Comparison of ENCODE assay signal across 21 mouse cellular contexts in the genomic region with DNA sequence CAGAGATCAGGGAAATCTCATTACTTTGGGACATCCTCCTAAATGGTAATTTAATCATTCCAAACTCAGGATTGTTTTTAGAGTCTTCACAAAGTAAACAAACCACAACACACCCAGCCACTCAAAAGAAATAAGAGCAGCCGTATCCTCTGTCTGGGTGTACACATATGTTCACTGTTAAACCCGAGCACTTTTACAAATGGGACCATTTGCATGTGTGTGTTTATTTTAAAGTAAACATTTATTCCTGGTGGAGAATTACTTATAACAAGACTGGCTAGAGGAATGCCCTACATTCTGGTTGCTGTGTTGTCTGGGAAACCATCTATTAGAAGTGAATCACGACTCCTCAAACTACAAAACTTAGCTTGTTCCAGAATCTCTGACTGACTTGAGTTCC. TPM values are rescaled to one million over a fixed set of nuclear protein-coding genes. Genes with fewer than 3 reads are reported as not detected.
DNase-seq lines count a peak whose midpoint lies in the region; ATAC-seq and TF ChIP-seq lines count a peak whose summit lies in the region.
"Had no signal": no experiment of that assay in that cellular context is flagged by ENCODE, and none has a peak within 500 bp of the region (broad histone marks: within the 10 kb centered on the region; RNA-seq: fewer than 3 reads in every experiment).

No protein-coding gene starts in this region.

- intact Hi-C loops in left cerebral cortex, postnatal 10 days (cut with DNase I): no loop called here

- TF ChIP-seq CTCF in intestine, postnatal 0 days (IDR thresholded peaks at IDR 0.05; ENCODE audit: low read depth): no peak
- TF ChIP-seq CTCF in lung, adult 2 months (IDR thresholded peaks at IDR 0.05; ENCODE audit: insufficient read depth, low read length): no peak

- H3K36me3 ChIP-seq in intestine, embryonic 14.5 days (ENCODE audit: control insufficient read depth, insufficient read depth, low read length): no peaks in the 10 kb centered on the region
- H3K36me3 ChIP-seq in intestine, postnatal 0 days (ENCODE audit: control insufficient read depth, insufficient read depth): no peaks in the 10 kb centered on the region
- H3K36me3 ChIP-seq in lung, embryonic 16.5 days (ENCODE audit: control insufficient read depth, insufficient read depth, low read length): no peaks in the 10 kb centered on the region
- H3K36me3 ChIP-seq in embryonic facial prominence, embryonic 13.5 days: no peaks in the 10 kb centered on the region
- no peaks in the 10 kb centered on the region for H3K36me3 ChIP-seq in stomach, embryonic 16.5 days (ENCODE audit: control insufficient read depth, insufficient read depth, low read length)
- H3K36me3 ChIP-seq: heart, embryonic 13.5 days; hindbrain, embryonic 15.5 days had no signal

- TF ChIP-seq POLR2A in lung, adult 2 months (IDR thresholded peaks at IDR 0.05; ENCODE audit: borderline replicate concordance, extremely low read depth, low read depth, low read length): no peak

- no peak overlapping the region for H3K27ac ChIP-seq in intestine, embryonic 14.5 days (ENCODE audit: low read depth)
- H3K27ac ChIP-seq in intestine, postnatal 0 days (ENCODE audit: low read depth, low read length): no peak overlapping the region
- H3K27ac ChIP-seq in lung, embryonic 16.5 days (ENCODE audit: low read length): no peak overlapping the region
- H3K27ac ChIP-seq in embryonic facial prominence, embryonic 13.5 days: no peak overlapping the region
- H3K27ac ChIP-seq in stomach, embryonic 16.5 days (ENCODE audit: low read length): no peak overlapping the region
- H3K27ac ChIP-seq: forebrain, embryonic 13.5 days; heart, embryonic 13.5 days; hindbrain, embryonic 15.5 days had no signal

- H3K9me3 ChIP-seq in intestine, embryonic 14.5 days (ENCODE audit: control insufficient read depth, low read length): no peaks in the 10 kb centered on the region
- no peaks in the 10 kb centered on the region for H3K9me3 ChIP-seq in intestine, postnatal 0 days (ENCODE audit: control insufficient read depth)
- H3K9me3 ChIP-seq in lung, embryonic 16.5 days (ENCODE audit: control insufficient read depth, low read length): no peaks in the 10 kb centered on the region
- no peaks in the 10 kb centered on the region for H3K9me3 ChIP-seq in embryonic facial prominence, embryonic 13.5 days
- no peaks in the 10 kb centered on the region for H3K9me3 ChIP-seq in stomach, embryonic 16.5 days (replicated peaks; ENCODE audit: control insufficient read depth, low read length)
- H3K9me3 ChIP-seq: forebrain, embryonic 13.5 days; heart, embryonic 13.5 days; hindbrain, embryonic 15.5 days had no signal

- no peak for DNase-seq in intestine, embryonic 14.5 days (ENCODE audit: low spot score)
- DNase-seq in lung, adult 2 months: no peak
- no peak for DNase-seq in Muller cell, postnatal 12 days (ENCODE audit: inconsistent ontology term)
- DNase-seq in left cerebral cortex, postnatal 10 days (ENCODE audit: extremely low spot score in 1 of 2, low spot score in 2 of 2): no peak
- DNase-seq: adrenal gland, postnatal 14 days; cerebellum, adult 18-20 months; cerebellum, adult 9-11 months; cerebellum, postnatal 36 days; forebrain, postnatal 0 days; gastrocnemius, postnatal 14 days; heart, postnatal 36 days had no signal

- WGBS in intestine, embryonic 14.5 days: 38% methylated on average over 3 of the region's 3 CpGs
- WGBS in intestine, postnatal 0 days: 61% methylated on average over 3 of the region's 3 CpGs
- WGBS in lung, embryonic 16.5 days: 33% methylated on average over 3 of the region's 3 CpGs
- WGBS in lung, adult 2 months: 30% methylated on average over 3 of the region's 3 CpGs
- WGBS in embryonic facial prominence, embryonic 13.5 days: 25% methylated on average over 3 of the region's 3 CpGs
- 38% methylated on average over 3 of the region's 3 CpGs for WGBS in stomach, embryonic 16.5 days

- H3K27me3 ChIP-seq in intestine, embryonic 14.5 days (replicated peaks; ENCODE audit: control insufficient read depth, insufficient read depth, low read length): no peaks in the 10 kb centered on the region
- H3K27me3 ChIP-seq in intestine, postnatal 0 days (replicated peaks; ENCODE audit: control insufficient read depth, insufficient read depth, low read length): no peaks in the 10 kb centered on the region
- no peaks in the 10 kb centered on the region for H3K27me3 ChIP-seq in lung, embryonic 16.5 days (ENCODE audit: control insufficient read depth, insufficient read depth, low read depth, low read length)
- H3K27me3 ChIP-seq in embryonic facial prominence, embryonic 13.5 days: no peaks in the 10 kb centered on the region
- H3K27me3 ChIP-seq in stomach, embryonic 16.5 days (ENCODE audit: control insufficient read depth, insufficient read depth, low read length): no peaks in the 10 kb centered on the region
- H3K27me3 ChIP-seq: forebrain, embryonic 13.5 days; heart, embryonic 13.5 days; hindbrain, embryonic 15.5 days; Patski had no signal

- H3K4me3 ChIP-seq in intestine, embryonic 14.5 days (ENCODE audit: low read depth, low read length): no peak overlapping the region
- no peak overlapping the region for H3K4me3 ChIP-seq in intestine, postnatal 0 days (ENCODE audit: low read depth, low read length)
- no peak overlapping the region for H3K4me3 ChIP-seq in lung, embryonic 16.5 days (ENCODE audit: low read length)
- no peak overlapping the region for H3K4me3 ChIP-seq in lung, adult 2 months (replicated peaks; ENCODE audit: extremely low read depth, low read depth, low read length)
- no peak overlapping the region for H3K4me3 ChIP-seq in embryonic facial prominence, embryonic 13.5 days
- H3K4me3 ChIP-seq in stomach, embryonic 16.5 days (replicated peaks; ENCODE audit: low read length): no peak overlapping the region
- H3K4me3 ChIP-seq: forebrain, embryonic 13.5 days; heart, embryonic 13.5 days; hindbrain, embryonic 15.5 days had no signal

- H3K4me2 ChIP-seq in intestine, embryonic 14.5 days (ENCODE audit: low read length): no peak overlapping the region
- no peak overlapping the region for H3K4me2 ChIP-seq in intestine, postnatal 0 days (replicated peaks; ENCODE audit: low read depth)
- H3K4me2 ChIP-seq in lung, embryonic 16.5 days (ENCODE audit: low read depth, low read length): no peak overlapping the region
- no peak overlapping the region for H3K4me2 ChIP-seq in embryonic facial prominence, embryonic 13.5 days
- no peak overlapping the region for H3K4me2 ChIP-seq in stomach, embryonic 16.5 days (ENCODE audit: low read depth, low read length)
- H3K4me2 ChIP-seq: forebrain, embryonic 13.5 days; heart, embryonic 13.5 days; hindbrain, embryonic 15.5 days had no signal

- H3K4me1 ChIP-seq in intestine, embryonic 14.5 days (replicated peaks; ENCODE audit: control insufficient read depth, insufficient read depth, low read length): no peaks in the 10 kb centered on the region
- H3K4me1 ChIP-seq in intestine, postnatal 0 days (replicated peaks; ENCODE audit: control insufficient read depth, insufficient read depth, low read length): no peaks in the 10 kb centered on the region
- H3K4me1 ChIP-seq in lung, embryonic 16.5 days (replicated peaks; ENCODE audit: control insufficient read depth, insufficient read depth, low read length): no peaks in the 10 kb centered on the region
- H3K4me1 ChIP-seq in lung, adult 2 months (ENCODE audit: control insufficient read depth, insufficient read depth, low read length): peaks cover 2% of the 10 kb centered on the region; the same call in 1 of the 2 replicates
- peaks cover 3% of the 10 kb centered on the region; the same call in 1 of the 2 replicates for H3K4me1 ChIP-seq in embryonic facial prominence, embryonic 13.5 days
- no peaks in the 10 kb centered on the region for H3K4me1 ChIP-seq in stomach, embryonic 16.5 days (ENCODE audit: control insufficient read depth, insufficient read depth, low read length)
- H3K4me1 ChIP-seq: forebrain, embryonic 13.5 days; heart, embryonic 13.5 days; hindbrain, embryonic 15.5 days had no signal

- H3K9ac ChIP-seq in intestine, embryonic 14.5 days (ENCODE audit: low read length): no peak overlapping the region
- H3K9ac ChIP-seq in intestine, postnatal 0 days (ENCODE audit: low read depth, low read length): no peak overlapping the region
- H3K9ac ChIP-seq in lung, embryonic 16.5 days (ENCODE audit: low read length): no peak overlapping the region
- H3K9ac ChIP-seq in embryonic facial prominence, embryonic 13.5 days: no peak overlapping the region
- H3K9ac ChIP-seq in stomach, embryonic 16.5 days (ENCODE audit: low read length): no peak overlapping the region
- H3K9ac ChIP-seq: forebrain, embryonic 13.5 days; forebrain, postnatal 0 days; heart, embryonic 13.5 days; hindbrain, embryonic 15.5 days had no signal

- 0 out of 2 replicates have a peak, but pooled peaks have one; percentile 43 for ATAC-seq in intestine, embryonic 14.5 days (replicated peaks; ENCODE audit: low FRiP score, low TSS enrichment, low read depth)
- ATAC-seq in intestine, postnatal 0 days: no peak
- 0 out of 2 replicates have a peak, but pooled peaks have one; percentile 31 for ATAC-seq in lung, embryonic 16.5 days (ENCODE audit: low read depth)
- 0 out of 2 replicates have a peak, but pooled peaks have one; percentile 43 for ATAC-seq in embryonic facial prominence, embryonic 13.5 days (ENCODE audit: insufficient number of reproducible peaks, insufficient read depth, low FRiP score, low TSS enrichment, low read depth)
- peak; percentile 69; the same call in 1 of the 2 replicates for ATAC-seq in stomach, embryonic 16.5 days (ENCODE audit: insufficient read depth, low FRiP score)
- ATAC-seq: activated CD4-positive, CD25-positive, alpha-beta regulatory T cell, adult 4 months; forebrain, embryonic 13.5 days; forebrain, postnatal 0 days had no signal

RNA-seq across cellular contexts. Expression of a gene that starts 37.8 kb away (rescaled TPM):
- 49.1 and 53.7 TPM in 2 replicates for polyA plus RNA-seq in intestine, embryonic 14.5 days (2014; fragmentation: Nextera tagmentation; extraction: Ambion mirVana)
- 11.6 and 12.7 TPM in 2 replicates for polyA plus RNA-seq in intestine, postnatal 0 days (2015; fragmentation: Nextera tagmentation; extraction: Ambion mirVana)
- polyA plus RNA-seq in lung, embryonic 16.5 days (2015; fragmentation: Nextera tagmentation; extraction: Ambion mirVana): 50.8 and 53.4 TPM in 2 replicates
- 9.9 and 15.4 TPM in 2 replicates for polyA plus RNA-seq in lung, adult 2 months (2012; rRNA removed)
- 53.4 and 59.4 TPM in 2 replicates for polyA plus RNA-seq in embryonic facial prominence, embryonic 13.5 days (2015; fragmentation: Nextera tagmentation; extraction: Ambion mirVana)
- 39.5 and 43.2 TPM in 2 replicates for polyA plus RNA-seq in stomach, embryonic 16.5 days (2015; fragmentation: Nextera tagmentation; extraction: Ambion mirVana)
- 10 to 100 TPM in 1 of 2 experiments, 1 to 10 TPM in 1; 9.2 to 12.2 TPM for total RNA-seq in left cerebral cortex, postnatal 10 days (2021)
- total RNA-seq: MEL had no signal

RNA-seq across cellular contexts. Expression of a gene that starts 47.1 kb away (rescaled TPM):
- polyA plus RNA-seq in intestine, embryonic 14.5 days (2014; fragmentation: Nextera tagmentation; extraction: Ambion mirVana): 5.2 and 5.4 TPM in 2 replicates
- 4.3 and 4.6 TPM in 2 replicates for polyA plus RNA-seq in intestine, postnatal 0 days (2015; fragmentation: Nextera tagmentation; extraction: Ambion mirVana)
- 16.8 and 17.9 TPM in 2 replicates for polyA plus RNA-seq in lung, embryonic 16.5 days (2015; fragmentation: Nextera tagmentation; extraction: Ambion mirVana)
- polyA plus RNA-seq in lung, adult 2 months (2012; rRNA removed): 25.0 and 26.6 TPM in 2 replicates
- polyA plus RNA-seq in embryonic facial prominence, embryonic 13.5 days (2015; fragmentation: Nextera tagmentation; extraction: Ambion mirVana): 4.8 and 5.1 TPM in 2 replicates
- 13.4 and 15.6 TPM in 2 replicates for polyA plus RNA-seq in stomach, embryonic 16.5 days (2015; fragmentation: Nextera tagmentation; extraction: Ambion mirVana)
- 1 to 10 TPM in 1 of 2 experiments, under 1 TPM in 1; 0.66 to 1.1 TPM for total RNA-seq in left cerebral cortex, postnatal 10 days (2021)
- total RNA-seq: MEL had no signal
